Mouse (Mus musculus): Measurements from ENCODE around the gene Lactb. TPM values are rescaled to one million over a fixed set of nuclear protein-coding genes. Genes with fewer than 3 reads are reported as not detected.

Gene Lactb
- polyA plus RNA-seq, 2 experiments, result 10.1 to 10.9 TPM

DNA sequence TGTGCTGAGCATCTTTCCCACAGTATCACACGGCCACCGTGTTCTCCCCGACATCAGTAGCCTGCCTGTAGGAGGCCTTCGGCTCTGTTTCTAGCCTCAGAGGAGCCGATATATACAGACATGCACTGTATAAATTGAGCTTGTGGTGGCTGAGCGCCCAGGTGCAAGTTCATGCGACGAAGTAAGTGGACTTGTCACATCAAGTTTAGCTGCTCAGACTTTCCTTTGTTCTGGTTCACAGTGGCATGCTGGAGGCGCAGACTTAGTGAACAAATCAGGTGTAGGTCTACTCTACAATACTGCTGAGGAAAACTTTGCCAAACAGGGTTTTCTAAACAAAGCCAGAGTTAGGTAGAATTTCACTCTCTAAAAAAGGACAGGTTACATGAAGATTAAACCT, 69.3 kb downstream of the Lactb start:
- no peak overlapping the region for H3K9ac ChIP-seq (ENCODE audit: low read depth, low read length, severe bottlenecking)
- no peaks in the 10 kb centered on the region for H3K36me3 ChIP-seq (ENCODE audit: control insufficient read depth, insufficient read depth, low read length)
- no peak overlapping the region for H3K27ac ChIP-seq (replicated peaks; ENCODE audit: low read depth, low read length)
- H3K9me3 ChIP-seq (ENCODE audit: control insufficient read depth, low read length), result no peaks in the 10 kb centered on the region
- no peak overlapping the region for H3K4me2 ChIP-seq (replicated peaks; ENCODE audit: low read depth, low read length, severe bottlenecking)
- 59% methylated on average over 9 of the region's 9 CpGs for WGBS
- DNase-seq (ENCODE audit: low spot score), result no peak
- no peak for ATAC-seq (ENCODE audit: low FRiP score, low read depth)
- H3K4me3 ChIP-seq (replicated peaks; ENCODE audit: low read length), result no peak overlapping the region
- no peak for TF ChIP-seq POLR2A (IDR thresholded peaks at IDR 0.05; ENCODE audit: borderline replicate concordance, extremely low read depth, insufficient read depth, insufficient read length)
- no peaks in the 10 kb centered on the region for H3K27me3 ChIP-seq (ENCODE audit: control insufficient read depth, insufficient read depth, low read length)
- no peaks in the 10 kb centered on the region; the same call in 1 of the 2 replicates for H3K4me1 ChIP-seq (ENCODE audit: control insufficient read depth, insufficient read depth, low read length)

Other genes with a start within 250 kb of the Lactb start
- 6.3 and 7.6 TPM in 2 replicates for gene Aph1b, start 180.0 kb downstream of the Lactb start, polyA plus RNA-seq (2012; rRNA removed)
- gene Aph1b, start 180.0 kb downstream of the Lactb start, polyA plus RNA-seq (2014; fragmentation: Nextera tagmentation; extraction: Ambion mirVana), result 11.4 and 13.2 TPM in 2 replicates
- 0.23 and 0.50 TPM in 2 replicates for gene Gm10647, start 178.4 kb downstream of the Lactb start, polyA plus RNA-seq (2012; rRNA removed)
- 0.47 and 0.63 TPM in 2 replicates for gene Gm10647, start 178.4 kb downstream of the Lactb start, polyA plus RNA-seq (2014; fragmentation: Nextera tagmentation; extraction: Ambion mirVana)
- 1.7 and 2.5 TPM in 2 replicates for gene Aph1c, start 140.8 kb downstream of the Lactb start, polyA plus RNA-seq (2012; rRNA removed)
- 2.8 and 4.3 TPM in 2 replicates for gene Aph1c, start 140.8 kb downstream of the Lactb start, polyA plus RNA-seq (2014; fragmentation: Nextera tagmentation; extraction: Ambion mirVana)
- 14.3 and 15.1 TPM in 2 replicates for gene Rab8b, start 55.8 kb downstream of the Lactb start, polyA plus RNA-seq (2012; rRNA removed)
- 15.4 and 16.8 TPM in 2 replicates for gene Rab8b, start 55.8 kb downstream of the Lactb start, polyA plus RNA-seq (2014; fragmentation: Nextera tagmentation; extraction: Ambion mirVana)
- gene Rps27l, start 29.4 kb downstream of the Lactb start, polyA plus RNA-seq (2012; rRNA removed), result 196 and 292 TPM in 2 replicates
- 596 and 633 TPM in 2 replicates for gene Rps27l, start 29.4 kb downstream of the Lactb start, polyA plus RNA-seq (2014; fragmentation: Nextera tagmentation; extraction: Ambion mirVana)
- 420 and 643 TPM in 2 replicates for gene Tpm1, start 73.9 kb upstream of the Lactb start, polyA plus RNA-seq (2012; rRNA removed)
- gene Tpm1, start 73.9 kb upstream of the Lactb start, polyA plus RNA-seq (2014; fragmentation: Nextera tagmentation; extraction: Ambion mirVana), result 724 and 728 TPM in 2 replicates